Mouse (Mus musculus) midbrain, postnatal 0 days (tissue): ENCODE measurements at regions not wholly inside any gene's neighbourhood (a gene's known extent, or its start where the extent isn't known, plus 50 kb on each side); places are given as distances from the start of the nearest gene placed in this dataset.
A peak's percentile ranks its signal among the peaks of the same experiment; 100 is the strongest.

Source experiments
- ATAC-seq: fragments of 200-750 bp; cut with Nextera tagmentation; 2 replicates; pipeline ENCODE4 v1.8.0; 2017; ENCODE audit warnings: moderate number of reproducible peaks, mild to moderate bottlenecking, moderate TSS enrichment, moderate library complexity; ENCODE audit not compliant: low FRiP score
- DNase-seq: peaks from one replicate; pipeline ENCODE4 v3.0.0-alpha.2; 2015; ENCODE audit warnings: low spot score
- H3K27ac ChIP-seq: fragments of 300-500 bp; sonication (generic); 2 replicates; pipeline ENCODE4 v1.5.1; 2014; ENCODE audit warnings: low read depth, mild to moderate bottlenecking, low read length, mixed read lengths
- H3K27me3 ChIP-seq: fragments of 300-500 bp; sonication (generic); 2 replicates; pipeline ENCODE4 v1.6.1; 2014; ENCODE audit warnings: low read length, control low read depth, mixed read lengths; ENCODE audit not compliant: insufficient read depth
- H3K36me3 ChIP-seq: fragments of 300-500 bp; sonication (generic); 2 replicates; pipeline ENCODE4 v1.6.1; 2014; ENCODE audit warnings: low read length, control low read depth, mixed read lengths; ENCODE audit not compliant: insufficient read depth
- H3K4me1 ChIP-seq: fragments of 300-500 bp; sonication (generic); 2 replicates; pipeline ENCODE4 v1.6.1; 2014; ENCODE audit warnings: mild to moderate bottlenecking, control low read depth, antibody characterized with exemption, low read length, mixed read lengths; ENCODE audit not compliant: insufficient read depth
- H3K4me2 ChIP-seq: fragments of 300-500 bp; sonication (generic); 2 replicates; pipeline ENCODE4 v1.6.1; 2014; ENCODE audit warnings: low read depth, mild to moderate bottlenecking, low read length, mixed read lengths; ENCODE audit not compliant: poor library complexity, severe bottlenecking
- H3K4me3 ChIP-seq: fragments of 300-500 bp; sonication (generic); 2 replicates; pipeline ENCODE4 v1.5.1; 2014; ENCODE audit warnings: low read depth, mild to moderate bottlenecking, low read length, moderate library complexity
- H3K9ac ChIP-seq: fragments of 300-500 bp; sonication (generic); replicated peaks from 2 replicates; pipeline ENCODE4 v1.6.1; 2014; ENCODE audit warnings: mild to moderate bottlenecking, low read length, moderate library complexity, mixed read lengths; ENCODE audit not compliant: poor library complexity, severe bottlenecking
- H3K9me3 ChIP-seq: fragments of 300-500 bp; sonication (generic); 2 replicates; pipeline ENCODE4 v1.6.1; 2016; ENCODE audit warnings: low read length, control low read depth
- CTCF ChIP-seq: IDR thresholded peaks from 2 replicates; pipeline ENCODE4 v1.5.1; 2016; ENCODE audit warnings: antibody characterized with exemption, mild to moderate bottlenecking
- WGBS: fragments of 180-500 bp; shearing (Covaris S2); extraction: QIAGEN DNeasy Blood & Tissue Kit; methylation state at CpG from one replicate; pipeline ENCODE4 v1.1.7; 2014; 5-methylcytosine and 5-hydroxymethylcytosine counted together

- H3K36me3 ChIP-seq = no peaks in the 10 kb centered on the region
- no peak overlapping the region for H3K27ac ChIP-seq
- no peak overlapping the region for H3K9ac ChIP-seq
- H3K9me3 ChIP-seq = no peaks in the 10 kb centered on the region
- no peak for DNase-seq
- WGBS = 93% methylated on average over 6 of the region's 6 CpGs
- no peaks in the 10 kb centered on the region for H3K4me1 ChIP-seq
- H3K27me3 ChIP-seq = no peaks in the 10 kb centered on the region
- ATAC-seq = no peak
- no peak overlapping the region for H3K4me2 ChIP-seq
- no peak for TF ChIP-seq CTCF
- no peak overlapping the region for H3K4me3 ChIP-seq
Measured at GRCm38 (mm10) chr2:129895369-129895768, 95.1 kb downstream of the Stk35 start.

- Histone ChIP-seq H3K27ac (no peak overlapping the region), H3K9ac (no peak overlapping the region), H3K4me2 (no peak overlapping the region), H3K27me3 (no peaks in the 10 kb centered on the region), H3K36me3 (no peaks in the 10 kb centered on the region), H3K9me3 (no peaks in the 10 kb centered on the region), H3K4me3 (no peak overlapping the region), H3K4me1 (no peaks in the 10 kb centered on the region)
- ATAC-seq (no peak), DNase-seq (peak; percentile 30)
- 70% methylated on average over 4 of the region's 4 CpGs for WGBS
- TF ChIP-seq CTCF = no peak
Measured at GRCm38 (mm10) chr2:129896696-129897095, 96.4 kb downstream of the Stk35 start.

GRCm38 (mm10) chr2:129903383-129904135 is 103.2 kb downstream of the Stk35 start:
- WGBS = 76% methylated on average over 4 of the region's 4 CpGs
- Histone ChIP-seq H3K9me3 (no peaks in the 10 kb centered on the region), H3K36me3 (no peaks in the 10 kb centered on the region), H3K27ac (no peak overlapping the region), H3K27me3 (no peaks in the 10 kb centered on the region), H3K9ac (no peak overlapping the region), H3K4me2 (no peak overlapping the region), H3K4me1 (no peaks in the 10 kb centered on the region), H3K4me3 (no peak overlapping the region)
- ATAC-seq = no peak
- TF ChIP-seq CTCF = no peak
- DNase-seq = no peak

- WGBS = 46% methylated on average over 7 of the region's 7 CpGs
- Histone ChIP-seq H3K36me3 (no peaks in the 10 kb centered on the region), H3K27ac (no peak overlapping the region), H3K27me3 (no peaks in the 10 kb centered on the region), H3K9ac (no peak overlapping the region), H3K4me3 (no peak overlapping the region), H3K4me2 (no peak overlapping the region), H3K4me1 (peaks cover 4% of the 10 kb centered on the region; the same call in 1 of the 2 replicates), H3K9me3 (no peaks in the 10 kb centered on the region)
- ATAC-seq = no peak
- peak; percentile 63 for DNase-seq
- peak; percentile 84 for TF ChIP-seq CTCF
Measured at GRCm38 (mm10) chr2:129904753-129905152, 104.4 kb downstream of the Stk35 start.

GRCm38 (mm10) chr2:129908701-129909425 is 103.3 kb upstream of the Tgm3 start:
- H3K4me1 ChIP-seq = peaks cover 10% of the 10 kb centered on the region; the same call in 1 of the 2 replicates
- peak overlapping the region; percentile 40 for H3K4me3 ChIP-seq
- H3K9ac ChIP-seq = peak overlapping the region; percentile 62
- no peaks in the 10 kb centered on the region for H3K9me3 ChIP-seq
- 1% methylated on average over 28 of the region's 28 CpGs for WGBS
- peak overlapping the region; percentile 62 for H3K4me2 ChIP-seq
- no peaks in the 10 kb centered on the region for H3K36me3 ChIP-seq
- H3K27ac ChIP-seq = peak overlapping the region; percentile 84
- no peaks in the 10 kb centered on the region for H3K27me3 ChIP-seq
- TF ChIP-seq CTCF = peak; percentile 46
- peak; percentile 95 for ATAC-seq
- peak; percentile 94 for DNase-seq
